Mouse (Mus musculus): ENCODE measurements around the gene Tor1aip2. TPM values are rescaled to one million over a fixed set of nuclear protein-coding genes. Genes with fewer than 3 reads are reported as not detected.
A peak's percentile ranks its signal among the peaks of the same experiment; 100 is the strongest.

The Tor1aip2 gene
- polyA plus RNA-seq, 1 experiment = 50.4 TPM

DNA sequence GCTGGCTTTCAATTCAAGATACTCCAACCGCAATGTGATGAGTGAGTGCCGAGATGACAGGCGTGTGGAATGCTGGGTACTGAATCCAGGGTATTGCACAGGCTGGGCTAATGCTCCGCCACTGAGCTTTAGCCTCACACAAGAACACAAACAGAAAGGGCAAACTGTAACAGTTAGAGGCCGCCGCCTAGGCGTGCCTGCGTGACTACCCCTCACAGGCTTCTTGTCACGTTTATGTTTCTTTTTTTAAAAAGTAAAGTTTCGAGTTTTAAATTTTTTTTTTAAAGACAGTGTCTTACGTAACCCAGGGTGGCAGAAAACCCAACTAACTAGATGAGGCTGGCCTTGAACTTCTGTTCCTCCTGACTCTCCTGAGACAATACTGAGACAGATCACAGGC, 29.3 kb upstream of the Tor1aip2 start:
- H3K27ac ChIP-seq (ENCODE audit: control insufficient read depth, insufficient read depth, low read depth, low read length, poor library complexity) = no peak overlapping the region
- no peak for TF ChIP-seq POLR2A (IDR thresholded peaks at IDR 0.05; ENCODE audit: borderline replicate concordance, control insufficient read depth, low read depth, low read length)
- no peak for TF ChIP-seq CTCF (IDR thresholded peaks at IDR 0.05; ENCODE audit: control insufficient read depth, insufficient read depth, low read length)
- H3K4me1 ChIP-seq (ENCODE audit: control insufficient read depth, insufficient read depth, low read length) = no peaks in the 10 kb centered on the region; the same call in 1 of the 2 replicates
- 80% methylated on average over 11 of the region's 11 CpGs for WGBS
- H3K4me3 ChIP-seq (replicated peaks; ENCODE audit: control insufficient read depth, low read depth, low read length) = no peak overlapping the region

DNA sequence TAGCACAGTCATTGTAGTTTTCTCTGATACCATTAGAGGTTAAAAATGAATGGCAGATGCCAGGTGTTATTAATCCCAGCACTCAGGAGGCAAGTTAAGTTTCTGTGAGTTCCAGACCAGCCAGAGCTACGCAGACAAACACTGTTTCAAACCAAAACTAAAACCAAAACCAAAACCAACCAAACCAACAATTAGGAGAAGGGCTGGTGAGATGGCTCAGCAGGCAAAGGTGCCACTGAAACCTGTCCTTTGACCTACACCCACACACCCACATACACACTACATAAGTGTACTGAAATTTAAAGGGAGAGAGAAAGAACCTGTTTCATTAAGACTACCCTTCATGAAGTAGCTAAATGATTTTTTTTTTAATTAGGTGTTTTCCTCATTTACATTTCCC, 26.2 kb upstream of the Tor1aip2 start:
- Histone ChIP-seq H3K27ac (ENCODE audit: control insufficient read depth, insufficient read depth, low read depth, low read length, poor library complexity) (no peak overlapping the region), H3K4me3 (replicated peaks; ENCODE audit: control insufficient read depth, low read depth, low read length) (no peak overlapping the region), H3K4me1 (ENCODE audit: control insufficient read depth, insufficient read depth, low read length) (no peaks in the 10 kb centered on the region; the same call in 1 of the 2 replicates)
- WGBS = 81% methylated on average over 1 of the region's 1 CpGs
- no peak for TF ChIP-seq CTCF (IDR thresholded peaks at IDR 0.05; ENCODE audit: control insufficient read depth, insufficient read depth, low read length)
- no peak for TF ChIP-seq POLR2A (IDR thresholded peaks at IDR 0.05; ENCODE audit: borderline replicate concordance, control insufficient read depth, low read depth, low read length)

DNA sequence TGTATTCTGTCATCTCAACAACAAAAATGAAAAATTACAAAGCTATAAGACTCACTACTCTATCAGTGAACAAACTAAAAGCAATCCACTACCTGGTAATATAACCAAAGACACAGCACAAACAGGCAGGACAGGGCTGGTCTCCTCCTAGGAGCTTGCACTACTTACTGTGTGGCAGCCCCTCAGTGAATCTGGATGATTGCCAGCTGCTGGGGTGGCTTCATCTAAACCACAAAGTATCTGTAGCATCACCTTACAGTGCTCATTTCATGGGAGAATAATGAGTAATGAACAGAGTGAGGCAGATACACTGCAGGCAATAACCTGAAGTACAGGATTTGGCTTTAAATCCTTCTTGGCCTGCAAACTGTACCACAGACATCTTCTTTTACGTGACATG, 15.4 kb upstream of the Tor1aip2 start:
- Histone ChIP-seq H3K4me1 (ENCODE audit: control insufficient read depth, insufficient read depth, low read length) (no peaks in the 10 kb centered on the region; the same call in 1 of the 2 replicates), H3K27ac (ENCODE audit: control insufficient read depth, insufficient read depth, low read depth, low read length, poor library complexity) (no peak overlapping the region), H3K4me3 (replicated peaks; ENCODE audit: control insufficient read depth, low read depth, low read length) (no peak overlapping the region)
- TF ChIP-seq POLR2A (IDR thresholded peaks at IDR 0.05; ENCODE audit: borderline replicate concordance, control insufficient read depth, low read depth, low read length) = no peak
- TF ChIP-seq CTCF (IDR thresholded peaks at IDR 0.05; ENCODE audit: control insufficient read depth, insufficient read depth, low read length) = no peak
- WGBS = 63% methylated on average over 1 of the region's 1 CpGs

DNA sequence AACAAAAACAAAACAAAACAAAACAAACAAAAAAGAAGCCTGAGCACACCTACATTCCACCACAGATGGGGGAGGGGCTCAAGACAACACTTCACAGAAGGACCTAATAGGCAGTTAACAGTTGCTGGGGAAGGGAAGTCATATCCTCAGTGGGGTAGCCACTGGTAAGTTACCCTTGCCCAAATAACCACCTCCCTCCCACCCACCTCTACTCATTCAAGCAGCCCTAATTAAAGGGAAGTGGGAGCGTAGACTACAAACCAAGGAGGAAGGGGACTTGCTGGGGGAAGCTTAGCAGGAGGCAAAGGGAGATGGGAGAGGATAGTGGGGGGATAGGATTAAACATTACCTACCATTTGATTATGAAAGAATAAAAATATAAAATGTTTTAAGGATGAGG, 14.8 kb upstream of the Tor1aip2 start:
- TF ChIP-seq POLR2A (IDR thresholded peaks at IDR 0.05; ENCODE audit: borderline replicate concordance, control insufficient read depth, low read depth, low read length) = no peak
- no peak for TF ChIP-seq CTCF (IDR thresholded peaks at IDR 0.05; ENCODE audit: control insufficient read depth, insufficient read depth, low read length)
- WGBS = 58% methylated on average over 1 of the region's 1 CpGs
- no peak overlapping the region for H3K4me3 ChIP-seq (replicated peaks; ENCODE audit: control insufficient read depth, low read depth, low read length)

DNA sequence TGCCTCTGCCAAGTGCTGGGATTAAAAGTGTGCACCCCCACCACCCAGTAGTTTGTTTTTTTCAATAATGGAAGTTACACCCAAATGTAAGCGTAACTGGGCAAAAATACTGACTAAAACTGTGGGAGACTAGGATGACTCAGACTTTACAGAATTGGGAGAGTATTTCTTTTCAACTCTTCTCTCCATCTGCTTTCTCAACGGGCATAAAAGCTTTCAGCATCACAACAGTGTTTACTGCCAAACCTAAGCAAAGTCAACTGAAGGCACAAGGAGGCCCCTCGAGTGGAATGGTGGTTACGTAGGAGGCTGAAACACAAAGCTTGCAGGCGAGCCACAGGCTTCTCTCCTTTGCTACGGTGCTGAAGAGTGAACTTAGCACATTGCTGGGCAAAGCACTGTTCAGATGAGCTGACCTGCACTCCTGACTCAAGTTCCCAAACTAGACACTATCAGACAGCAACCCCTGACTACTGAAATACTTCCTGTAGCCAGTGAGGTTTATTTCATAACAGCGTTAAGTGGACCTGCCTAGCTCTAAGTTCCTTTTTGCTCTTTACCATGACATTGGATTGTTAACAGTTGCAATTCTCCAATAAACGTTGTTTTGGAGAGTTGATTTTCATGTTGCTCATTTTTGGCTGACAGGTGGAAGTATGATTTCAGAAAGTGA, 10.2 kb upstream of the Tor1aip2 start:
- Histone ChIP-seq H3K27ac (ENCODE audit: control insufficient read depth, insufficient read depth, low read depth, low read length, poor library complexity) (peak overlapping the region; percentile 69), H3K4me3 (replicated peaks; ENCODE audit: control insufficient read depth, low read depth, low read length) (peak overlapping the region; percentile 4), H3K4me1 (ENCODE audit: control insufficient read depth, insufficient read depth, low read length) (peaks cover 2% of the 10 kb centered on the region; the same call in 1 of the 2 replicates)
- TF ChIP-seq CTCF (IDR thresholded peaks at IDR 0.05; ENCODE audit: control insufficient read depth, insufficient read depth, low read length) (no peak), POLR2A (IDR thresholded peaks at IDR 0.05; ENCODE audit: borderline replicate concordance, control insufficient read depth, low read depth, low read length) (no peak)
- WGBS = 35% methylated on average over 8 of the region's 8 CpGs

More for the DNA sequence above, 14.8 kb upstream of the Tor1aip2 start:
- no peaks in the 10 kb centered on the region; the same call in 1 of the 2 replicates for H3K4me1 ChIP-seq (ENCODE audit: control insufficient read depth, insufficient read depth, low read length)
- no peak overlapping the region for H3K27ac ChIP-seq (ENCODE audit: control insufficient read depth, insufficient read depth, low read depth, low read length, poor library complexity)

DNA sequence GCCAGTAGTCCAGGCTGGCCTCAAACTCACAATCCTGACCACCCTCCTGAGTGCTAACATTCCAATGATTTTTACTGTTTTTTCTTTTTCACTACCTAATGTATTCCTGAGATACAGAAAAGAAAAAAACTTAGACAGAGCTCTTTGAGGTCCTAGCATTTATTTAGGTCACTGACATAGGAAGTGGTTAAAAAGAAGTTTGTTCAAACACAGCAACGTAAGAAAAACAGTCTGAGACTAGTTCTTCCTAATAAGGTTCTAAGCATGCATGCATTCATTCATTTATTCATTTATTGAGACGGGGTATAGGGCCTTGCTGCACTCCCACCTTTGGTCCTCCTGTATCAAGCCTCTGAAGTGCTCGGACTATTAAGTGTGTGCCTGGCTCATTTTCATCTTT, 7.4 kb upstream of the Tor1aip2 start:
- peak overlapping the region; percentile 50; the same call in 1 of the 2 replicates for H3K27ac ChIP-seq (ENCODE audit: control insufficient read depth, insufficient read depth, low read depth, low read length, poor library complexity)
- no peak overlapping the region for H3K4me3 ChIP-seq (replicated peaks; ENCODE audit: control insufficient read depth, low read depth, low read length)
- TF ChIP-seq POLR2A (IDR thresholded peaks at IDR 0.05; ENCODE audit: borderline replicate concordance, control insufficient read depth, low read depth, low read length) (no peak), CTCF (IDR thresholded peaks at IDR 0.05; ENCODE audit: control insufficient read depth, insufficient read depth, low read length) (no peak)
- peaks cover 2% of the 10 kb centered on the region; the same call in 1 of the 2 replicates for H3K4me1 ChIP-seq (ENCODE audit: control insufficient read depth, insufficient read depth, low read length)
- 74% methylated on average over 3 of the region's 3 CpGs for WGBS

DNA sequence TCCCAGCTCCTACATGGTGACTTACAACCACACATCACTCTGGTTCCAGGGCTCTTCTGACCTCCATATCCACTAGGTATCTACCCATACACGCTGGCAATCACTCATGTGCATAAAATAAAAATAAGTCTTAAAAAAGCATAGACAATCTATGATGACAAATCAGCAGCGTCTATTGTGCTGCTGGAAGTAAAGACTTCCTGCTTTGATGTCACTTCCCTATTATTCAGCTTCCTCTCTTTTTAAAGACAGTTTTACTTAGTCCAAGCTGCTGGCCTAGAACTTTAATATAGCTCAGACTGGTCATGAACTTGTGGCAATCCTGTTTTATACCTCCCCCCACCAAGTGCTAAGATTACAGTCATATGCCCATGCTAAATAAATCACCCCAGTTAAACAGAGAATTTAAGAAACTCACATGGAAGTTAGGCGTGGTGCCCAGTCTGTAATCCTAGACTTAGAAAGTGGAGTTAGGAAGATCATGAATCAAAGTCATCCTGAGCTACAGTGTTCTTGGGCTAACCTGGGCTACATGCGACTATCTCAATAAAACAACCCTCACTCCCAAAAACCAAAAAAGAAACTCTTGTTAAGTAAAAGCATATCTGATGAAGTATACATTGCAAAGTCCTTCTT, 6.7 kb upstream of the Tor1aip2 start:
- peak overlapping the region; percentile 50; the same call in 1 of the 2 replicates for H3K27ac ChIP-seq (ENCODE audit: control insufficient read depth, insufficient read depth, low read depth, low read length, poor library complexity)
- no peak overlapping the region for H3K4me3 ChIP-seq (replicated peaks; ENCODE audit: control insufficient read depth, low read depth, low read length)

DNA sequence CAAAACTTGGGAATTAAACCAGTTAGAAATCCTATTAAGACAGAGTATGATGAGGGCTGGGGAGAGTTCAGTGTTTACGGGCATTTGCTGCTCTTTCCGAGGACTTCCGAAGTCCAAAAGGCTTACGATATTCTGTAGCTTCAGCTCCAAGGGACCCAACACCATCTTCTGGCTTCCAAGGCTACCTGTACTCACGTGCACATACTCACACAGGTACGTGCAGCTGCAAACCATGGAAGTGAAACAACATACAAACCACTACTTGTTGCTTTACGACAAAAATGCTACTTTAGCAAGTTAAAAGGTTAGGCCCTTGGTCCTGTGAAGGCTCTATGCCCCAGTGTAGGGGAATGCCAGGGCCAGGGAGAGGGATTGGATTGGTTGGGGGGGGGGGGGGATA, 1.3 kb upstream of the Tor1aip2 start:
- Histone ChIP-seq H3K4me3 (replicated peaks; ENCODE audit: control insufficient read depth, low read depth, low read length) (no peak overlapping the region), H3K27ac (ENCODE audit: control insufficient read depth, insufficient read depth, low read depth, low read length, poor library complexity) (no peak overlapping the region), H3K4me1 (ENCODE audit: control insufficient read depth, insufficient read depth, low read length) (peaks cover 4% of the 10 kb centered on the region; the same call in 1 of the 2 replicates)
- 93% methylated on average over 7 of the region's 7 CpGs for WGBS
- TF ChIP-seq CTCF (IDR thresholded peaks at IDR 0.05; ENCODE audit: control insufficient read depth, insufficient read depth, low read length) (no peak), POLR2A (IDR thresholded peaks at IDR 0.05; ENCODE audit: borderline replicate concordance, control insufficient read depth, low read depth, low read length) (no peak)

More for the DNA sequence above, 6.7 kb upstream of the Tor1aip2 start:
- no peak for TF ChIP-seq CTCF (IDR thresholded peaks at IDR 0.05; ENCODE audit: control insufficient read depth, insufficient read depth, low read length)
- TF ChIP-seq POLR2A (IDR thresholded peaks at IDR 0.05; ENCODE audit: borderline replicate concordance, control insufficient read depth, low read depth, low read length) = no peak
- peaks cover 2% of the 10 kb centered on the region; the same call in 1 of the 2 replicates for H3K4me1 ChIP-seq (ENCODE audit: control insufficient read depth, insufficient read depth, low read length)
- 56% methylated on average over 4 of the region's 4 CpGs for WGBS

All from bone marrow, adult 2 months (tissue).